Mouse (Mus musculus) liver, embryonic 14.5 days (tissue): ENCODE data around the gene Fut8.

ENCODE experiments used
- CTCF ChIP-seq: IDR thresholded peaks from 2 replicates; pipeline ENCODE4 v1.5.1; 2016; ENCODE audit warnings: antibody characterized with exemption, low read depth, control low read depth
- EP300 ChIP-seq: IDR thresholded peaks from 2 replicates; pipeline ENCODE4 v1.6.1; 2016; ENCODE audit warnings: antibody characterized with exemption, low read depth

DNA sequence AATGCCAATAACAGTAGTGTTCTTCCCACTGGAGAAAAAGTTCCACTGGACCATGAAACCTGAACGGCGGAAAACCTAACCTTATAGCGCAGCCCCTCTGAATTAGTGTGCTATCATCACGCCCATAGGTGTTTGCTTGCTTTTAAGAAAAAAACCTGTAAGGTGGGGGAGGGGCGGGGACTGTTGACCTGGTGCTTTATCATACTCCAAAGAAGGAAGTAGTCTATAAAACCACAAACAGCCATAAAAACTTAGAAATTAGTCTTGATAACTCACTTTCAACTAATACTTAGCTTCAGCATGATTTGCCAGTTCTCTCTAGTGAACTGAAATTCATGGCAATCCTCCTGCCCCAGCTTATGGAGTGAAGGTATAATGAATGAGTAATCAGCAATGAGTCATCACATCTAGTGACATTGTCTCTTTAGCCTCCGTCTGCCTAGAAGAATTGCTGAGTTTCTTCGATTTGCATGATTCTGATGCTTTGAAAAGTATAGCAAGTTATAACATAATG lies 26.2 kb upstream of the Fut8 start:
- TF ChIP-seq CTCF (no peak), EP300 (no peak)
